Mouse (Mus musculus): ENCODE results near the gene Vps9d1. TPM values are rescaled to one million over a fixed set of nuclear protein-coding genes. Genes with fewer than 3 reads are reported as not detected.

The Vps9d1 gene
- polyA plus RNA-seq, 1 experiment from 2014 or later: 65.8 TPM

Other genes starting within 250 kb of the Vps9d1 start
- 43.8 and 46.5 TPM in 2 replicates for gene Ankrd11, start 212.1 kb downstream of the Vps9d1 start, polyA plus RNA-seq (2014; fragmentation: Nextera tagmentation; extraction: Ambion mirVana)
- 43.4 and 49.1 TPM in 2 replicates for gene Spg7, start 191.4 kb downstream of the Vps9d1 start, polyA plus RNA-seq (2014; fragmentation: Nextera tagmentation; extraction: Ambion mirVana)
- 775 and 913 TPM in 2 replicates for gene Rpl13, start 152.0 kb downstream of the Vps9d1 start, polyA plus RNA-seq (2014; fragmentation: Nextera tagmentation; extraction: Ambion mirVana)
- gene Cpne7, start 137.0 kb downstream of the Vps9d1 start, polyA plus RNA-seq (2014; fragmentation: Nextera tagmentation; extraction: Ambion mirVana): 1.5 and 1.8 TPM in 2 replicates
- 0.80 and 1.9 TPM in 2 replicates for gene Sult5a1, start 96.0 kb downstream of the Vps9d1 start, polyA plus RNA-seq (2014; fragmentation: Nextera tagmentation; extraction: Ambion mirVana)
- gene Dpep1, start 68.1 kb downstream of the Vps9d1 start, polyA plus RNA-seq (2014; fragmentation: Nextera tagmentation; extraction: Ambion mirVana): not detected in 2 replicates
- gene Chmp1a, start 41.6 kb downstream of the Vps9d1 start, polyA plus RNA-seq (2014; fragmentation: Nextera tagmentation; extraction: Ambion mirVana): 123 and 147 TPM in 2 replicates
- gene Spata33, start 41.5 kb downstream of the Vps9d1 start, polyA plus RNA-seq (2014; fragmentation: Nextera tagmentation; extraction: Ambion mirVana): 6.0 and 6.5 TPM in 2 replicates
- 43.6 and 45.2 TPM in 2 replicates for gene Cdk10, start 29.5 kb downstream of the Vps9d1 start, polyA plus RNA-seq (2014; fragmentation: Nextera tagmentation; extraction: Ambion mirVana)
- 7.0 and 7.3 TPM in 2 replicates for gene Spata2l, start 18.1 kb downstream of the Vps9d1 start, polyA plus RNA-seq (2014; fragmentation: Nextera tagmentation; extraction: Ambion mirVana)
- gene Zfp276, start 153 bp downstream of the Vps9d1 start, polyA plus RNA-seq (2014; fragmentation: Nextera tagmentation; extraction: Ambion mirVana): 17.1 and 18.6 TPM in 2 replicates
- gene Fanca, start 64.2 kb upstream of the Vps9d1 start, polyA plus RNA-seq (2014; fragmentation: Nextera tagmentation; extraction: Ambion mirVana): 6.6 and 8.1 TPM in 2 replicates
- gene Spire2, start 78.4 kb upstream of the Vps9d1 start, polyA plus RNA-seq (2014; fragmentation: Nextera tagmentation; extraction: Ambion mirVana): 34.9 and 36.9 TPM in 2 replicates
- gene Tcf25, start 119.4 kb upstream of the Vps9d1 start, polyA plus RNA-seq (2014; fragmentation: Nextera tagmentation; extraction: Ambion mirVana): 379 and 405 TPM in 2 replicates
- 0.22 and 0.33 TPM in 2 replicates for gene Mc1r, start 152.8 kb upstream of the Vps9d1 start, polyA plus RNA-seq (2014; fragmentation: Nextera tagmentation; extraction: Ambion mirVana)
- gene Tubb3, start 157.1 kb upstream of the Vps9d1 start, polyA plus RNA-seq (2014; fragmentation: Nextera tagmentation; extraction: Ambion mirVana): 1,600 and 1,632 TPM in 2 replicates
- 47.4 and 52.8 TPM in 2 replicates for gene Def8, start 169.2 kb upstream of the Vps9d1 start, polyA plus RNA-seq (2014; fragmentation: Nextera tagmentation; extraction: Ambion mirVana)
- gene Afg3l1, start 223.6 kb upstream of the Vps9d1 start, polyA plus RNA-seq (2014; fragmentation: Nextera tagmentation; extraction: Ambion mirVana): 35.2 and 40.6 TPM in 2 replicates